Mouse (Mus musculus): ENCODE data around the gene Pld2.

GRCm38 (mm10) chr11:70512709-70513342 lies 27.0 kb upstream of the Pld2 start:
- TF ChIP-seq CTCF (IDR thresholded peaks at IDR 0.05; ENCODE audit: low read depth): no peak
- TF ChIP-seq EP300 (IDR thresholded peaks at IDR 0.05; ENCODE audit: low read depth): no peak
